Mouse (Mus musculus) kidney, postnatal 10 days (tissue): ENCODE data around the gene Myl6.

ENCODE experiments used
- DNase-seq: peaks from one replicate; pipeline ENCODE4 v3.0.0; 2021; ENCODE audit warnings: mixed read lengths

Myl6 gene

GRCm38 (mm10) chr10:128487861-128488712 is 5.9 kb downstream of the Myl6 start:
- no peak for DNase-seq

- DNase-seq, result no peak
Observed at GRCm38 (mm10) chr10:128486370-128486769, 7.6 kb downstream of the Myl6 start.

- no peak for DNase-seq
Observed at GRCm38 (mm10) chr10:128474366-128474765, 19.6 kb downstream of the Myl6 start.

GRCm38 (mm10) chr10:128460270-128460630 is 33.7 kb downstream of the Myl6 start:
- no peak for DNase-seq

GRCm38 (mm10) chr10:128459409-128460269 is 34.3 kb downstream of the Myl6 start:
- peak; percentile 62 for DNase-seq

GRCm38 (mm10) chr10:128458719-128459408 is 35.1 kb downstream of the Myl6 start, which contains the start of gene Smarcc2:
TSS of gene Smarcc2 (plus strand) at chr10:128459248.
- DNase-seq, result peak; percentile 94

- DNase-seq, result peak; percentile 94
Observed at GRCm38 (mm10) chr10:128458348-128458718, 35.6 kb downstream of the Myl6 start.

GRCm38 (mm10) chr10:128457676-128458075 is 36.3 kb downstream of the Myl6 start:
- peak; percentile 19 for DNase-seq

- peak; percentile 83 for DNase-seq
Observed at GRCm38 (mm10) chr10:128455280-128455679, 38.7 kb downstream of the Myl6 start.

- DNase-seq, result no peak
Observed at GRCm38 (mm10) chr10:128454471-128454870, 39.5 kb downstream of the Myl6 start.

- no peak for DNase-seq
Observed at GRCm38 (mm10) chr10:128451014-128451413, 42.9 kb downstream of the Myl6 start.

GRCm38 (mm10) chr10:128445407-128445806 is 48.5 kb downstream of the Myl6 start:
- DNase-seq, result peak; percentile 15

GRCm38 (mm10) chr10:128444354-128444753 is 49.6 kb downstream of the Myl6 start:
- no peak for DNase-seq

- DNase-seq, result no peak
Observed at GRCm38 (mm10) chr10:128442718-128443117, 51.2 kb downstream of the Myl6 start.

GRCm38 (mm10) chr10:128441324-128442119 is 52.4 kb downstream of the Myl6 start:
- DNase-seq, result no peak
